Mouse (Mus musculus) CH12.LX (cell line): ENCODE measurements around the gene Timm23. TPM values are rescaled to one million over a fixed set of nuclear protein-coding genes. Genes with fewer than 3 reads are reported as not detected.

ENCODE experiments used
- DNase-seq: peaks from one replicate; pipeline ENCODE4 v3.0.0-alpha.2; 2013; ENCODE audit errors: extremely low read depth
- H3K27ac ChIP-seq: 2 replicates; pipeline ENCODE4 v1.5.1; 2012; ENCODE audit warnings: low read depth, mild to moderate bottlenecking, control low read depth, moderate library complexity; ENCODE audit not compliant: insufficient read depth
- H3K27me3 ChIP-seq: replicated peaks from 2 replicates; pipeline ENCODE3; 2012; ENCODE audit warnings: inconsistent platforms
- H3K36me3 ChIP-seq, 2 experiments: replicated peaks in 1 of 2; 2 replicates each; pipeline versions ENCODE3 to v1.6.1; 2012; ENCODE audit warnings: inconsistent platforms in 1 of 2, low read length in 1 of 2, mild to moderate bottlenecking in 1 of 2, mixed read lengths in 1 of 2, moderate library complexity in 1 of 2; ENCODE audit not compliant: control insufficient read depth in 1 of 2, insufficient read depth in 1 of 2
- H3K4me1 ChIP-seq, 2 experiments: 2 replicates each; pipeline ENCODE4 v1.6.1; 2012; ENCODE audit warnings: inconsistent platforms in 1 of 2, moderate library complexity in 1 of 2; ENCODE audit not compliant: insufficient read depth in 2 of 2, control insufficient read depth in 1 of 2
- H3K4me2 ChIP-seq: 2 replicates; pipeline ENCODE4 v1.6.1; 2012; ENCODE audit warnings: low read depth, mild to moderate bottlenecking, control low read depth; ENCODE audit not compliant: poor library complexity, insufficient read depth, severe bottlenecking
- H3K4me3 ChIP-seq, 3 experiments: fragments of 150-350 bp in 1 of 3; sonication (generic) in 1 of 3; replicated peaks in 1 of 3; 2 replicates each; pipeline versions ENCODE3 to v1.5.1; 2011 to 2012; ENCODE audit warnings: low read depth in 2 of 3, low read length in 2 of 3, mild to moderate bottlenecking in 2 of 3, moderate library complexity in 2 of 3, control low read depth in 1 of 3, improper control_type of control experiment in 1 of 3, inconsistent platforms in 1 of 3, mixed read lengths in 1 of 3; ENCODE audit not compliant: poor library complexity in 1 of 3
- H3K79me2 ChIP-seq: replicated peaks from 2 replicates; pipeline ENCODE4 v1.6.1; 2012; ENCODE audit warnings: mild to moderate bottlenecking, moderate library complexity; ENCODE audit not compliant: control insufficient read depth, poor library complexity, insufficient read depth, severe bottlenecking; ENCODE audit errors: extremely low read depth
- H3K9ac ChIP-seq: 2 replicates; pipeline ENCODE4 v1.6.1; 2012; ENCODE audit warnings: low read depth, mild to moderate bottlenecking, control low read depth, moderate library complexity; ENCODE audit not compliant: insufficient read depth
- H3K9me3 ChIP-seq: replicated peaks from 2 replicates; pipeline ENCODE3; 2012; ENCODE audit warnings: low read length, inconsistent platforms, mixed read lengths
- CHD2 ChIP-seq: IDR thresholded peaks from 2 replicates; pipeline ENCODE4 v1.6.1; 2011; ENCODE audit warnings: low read length, improper control_type of control experiment
- CTCF ChIP-seq, 2 experiments: IDR thresholded peaks in 1 of 2; conservative IDR thresholded peaks in 1 of 2; 2 replicates each; pipeline ENCODE4 v1.5.1; 2011 to 2012; ENCODE audit warnings: low read depth in 2 of 2, low read length in 2 of 2, improper control_type of control experiment in 1 of 2, inconsistent platforms in 1 of 2, mild to moderate bottlenecking in 1 of 2, moderate library complexity in 1 of 2
- ETS1 ChIP-seq: conservative IDR thresholded peaks from 2 replicates; pipeline ENCODE4 v1.6.1; 2012; ENCODE audit warnings: low read depth, mild to moderate bottlenecking, inconsistent platforms, low read length, improper control_type of control experiment, moderate library complexity
- IRF4 ChIP-seq: IDR thresholded peaks from 2 replicates; pipeline ENCODE4 v1.6.1; 2014; ENCODE audit warnings: low read depth, mild to moderate bottlenecking, inconsistent platforms, low read length, improper control_type of control experiment
- JUN ChIP-seq: IDR thresholded peaks from 2 replicates; pipeline ENCODE4 v1.6.1; 2011; ENCODE audit warnings: low read depth, mild to moderate bottlenecking, low read length, improper control_type of control experiment, moderate library complexity; ENCODE audit not compliant: insufficient read depth
- JUND ChIP-seq: conservative IDR thresholded peaks from 2 replicates; pipeline ENCODE4 v1.6.1; 2011; ENCODE audit warnings: low read depth, low read length, improper control_type of control experiment
- KAT2A ChIP-seq: IDR thresholded peaks from 2 replicates; pipeline ENCODE4 v1.6.1; 2012; ENCODE audit warnings: low read length, improper control_type of control experiment, inconsistent platforms; ENCODE audit not compliant: insufficient replicate concordance
- MAX ChIP-seq: IDR thresholded peaks from 2 replicates; pipeline ENCODE4 v1.6.1; 2011; ENCODE audit warnings: low read length, improper control_type of control experiment
- MEF2A ChIP-seq: IDR thresholded peaks from 2 replicates; pipeline ENCODE4 v1.6.1; 2014; ENCODE audit warnings: low read depth, mild to moderate bottlenecking, inconsistent platforms, low read length, improper control_type of control experiment, borderline replicate concordance
- MXI1 ChIP-seq: IDR thresholded peaks from 2 replicates; pipeline ENCODE4 v1.6.1; 2011; ENCODE audit warnings: mild to moderate bottlenecking, low read depth, low read length, improper control_type of control experiment
- MYC ChIP-seq: IDR thresholded peaks from 2 replicates; pipeline ENCODE4 v1.6.1; 2011; ENCODE audit warnings: low read depth, mild to moderate bottlenecking, improper control_type of control experiment, low read length
- PAX5 ChIP-seq: IDR thresholded peaks from 2 replicates; pipeline ENCODE4 v1.6.1; 2012; ENCODE audit warnings: low read length, inconsistent platforms, mixed read lengths
- SMC3 ChIP-seq: IDR thresholded peaks from 2 replicates; pipeline ENCODE4 v1.6.1; 2011; ENCODE audit warnings: low read depth, low read length, improper control_type of control experiment
- TCF12 ChIP-seq: IDR thresholded peaks from 2 replicates; pipeline ENCODE4 v1.6.1; 2014; ENCODE audit warnings: low read depth, mild to moderate bottlenecking, inconsistent platforms, low read length, improper control_type of control experiment
- USF1 ChIP-seq: IDR thresholded peaks from 2 replicates; pipeline ENCODE4 v1.6.1; 2014; ENCODE audit warnings: low read depth, mild to moderate bottlenecking, inconsistent platforms, low read length, improper control_type of control experiment
- USF2 ChIP-seq: conservative IDR thresholded peaks from 2 replicates; pipeline ENCODE4 v1.6.1; 2011; ENCODE audit warnings: low read depth, low read length, improper control_type of control experiment
- ZMIZ1 ChIP-seq: IDR thresholded peaks from 2 replicates; pipeline ENCODE4 v1.6.1; 2012; ENCODE audit warnings: low read depth, mild to moderate bottlenecking, inconsistent platforms, low read length, improper control_type of control experiment
- dilution Hi-C: fragments of 300-500 bp; cut with MboI; formaldehyde crosslinking; loops from 2 replicates; pipeline ENCODE4 v1.14.3; 2020; ENCODE audit warnings: low sequenced_read_pairs; ENCODE audit not compliant: extremely low pct_unique_long_range_greater_than_20kb, extremely low pct_ligation_motif_present
- in situ Hi-C: fragments of 300-500 bp; cut with MboI; formaldehyde crosslinking; loops from 3 replicates; pipeline ENCODE4 v1.14.3; 2019; ENCODE audit warnings: low sequenced_read_pairs, low pct_ligation_motif_present, low pct_unique_long_range_greater_than_20kb, mixed read lengths
- polyA plus RNA-seq: library from polyadenylated mRNA; unstranded; fragments of >175 nt; gene quantifications from 2 replicates; pipeline ENCODE4 v1.2.1, GENCODE M21; 2012; ENCODE audit warnings: low read depth; ENCODE audit not compliant: insufficient read length
- total RNA-seq, 2 experiments: library from RNA; depleted of rRNA; stranded (reverse); fragments of 300-350 nt in 1 of 2; fragments of >200 nt in 1 of 2; gene quantifications; 2 replicates each; pipeline ENCODE4 v1.2.3; 2012 to 2014

Gene Timm23
- total and polyA plus RNA-seq, 3 experiments: 285 to 558 (median 495) TPM

DNA sequence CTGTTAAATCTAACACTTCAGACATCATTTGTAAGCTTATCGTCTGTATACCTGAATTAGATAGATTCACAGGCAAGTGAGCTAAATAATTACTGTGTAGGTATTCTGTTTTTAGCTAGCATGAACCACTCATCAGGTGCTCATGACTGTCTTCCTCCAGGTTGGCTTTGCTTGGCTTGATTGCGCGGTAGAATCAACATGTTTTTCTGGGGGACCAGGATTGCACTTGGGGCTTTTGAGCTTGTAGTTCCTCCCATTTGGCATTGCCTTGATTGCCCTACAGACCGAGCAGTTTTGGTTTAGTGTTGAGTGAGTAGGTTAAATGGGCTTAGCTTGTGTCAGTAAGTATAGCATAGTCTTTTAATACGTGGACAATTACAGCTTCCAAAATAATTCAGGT is 39.5 kb downstream of the Timm23 start:
- no peak for TF ChIP-seq CHD2
- TF ChIP-seq JUN: no peak
- TF ChIP-seq IRF4: no peak
- no peak for TF ChIP-seq KAT2A
- TF ChIP-seq USF1: no peak
- TF ChIP-seq MAX: no peak
- TF ChIP-seq MXI1: no peak
- Histone ChIP-seq H3K36me3 (peaks cover 0 to 17% of the 10 kb centered on the region in 2 experiments), H3K9ac (no peak overlapping the region), H3K4me2 (no peak overlapping the region), H3K27me3 (no peaks in the 10 kb centered on the region), H3K4me3 (no peak overlapping the region), H3K79me2 (peaks cover 56% of the 10 kb centered on the region), H3K4me1 (peaks cover 2 to 46% of the 10 kb centered on the region in 2 experiments; a peak in 2 of 4 replicates), H3K27ac (no peak overlapping the region), H3K9me3 (peaks cover 7% of the 10 kb centered on the region)
- in situ Hi-C loops (no loop called here), dilution Hi-C loops (no loop called here)
- DNase-seq: no peak

DNA sequence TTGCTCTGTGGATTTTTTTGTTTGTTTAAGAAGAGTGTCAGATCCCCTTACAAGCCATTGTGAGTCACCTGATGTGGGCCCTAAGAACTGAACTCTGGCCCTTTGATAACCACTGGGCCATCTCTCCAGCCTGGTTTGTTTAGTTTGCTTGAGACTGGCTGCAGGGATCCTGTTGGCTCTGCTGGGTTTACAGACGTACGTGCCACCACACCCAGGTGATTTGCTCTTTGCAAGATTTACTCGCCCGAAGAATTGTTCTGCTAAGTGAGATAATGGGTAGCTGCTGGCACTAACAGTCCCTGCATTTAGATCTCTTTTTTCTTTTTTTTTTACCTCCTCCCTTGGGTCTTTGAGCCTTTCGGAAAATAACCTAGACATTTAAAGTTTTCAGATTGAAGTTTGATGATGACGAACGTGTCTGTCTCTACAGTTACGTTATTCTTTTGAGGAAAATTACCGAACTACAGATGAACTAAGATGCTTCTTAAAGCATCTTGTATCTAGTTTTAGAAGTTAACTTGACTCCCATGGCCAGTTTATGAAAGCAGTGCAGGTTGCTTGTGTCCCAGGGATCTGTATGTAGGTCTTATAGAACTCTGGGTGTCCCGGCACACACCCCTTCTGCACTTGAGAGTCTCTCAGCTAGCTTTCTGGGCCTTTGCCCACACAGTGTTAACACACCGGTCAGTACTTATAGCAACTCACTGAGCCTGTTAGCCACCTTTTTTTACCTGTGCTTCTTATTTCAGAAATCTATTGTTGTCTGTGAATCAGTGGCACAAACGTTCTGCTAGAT is 40.4 kb downstream of the Timm23 start:
- Histone ChIP-seq H3K27me3 (no peaks in the 10 kb centered on the region), H3K9ac (peak overlapping the region; percentile 93), H3K79me2 (peaks cover 47% of the 10 kb centered on the region), H3K4me3 (peak overlapping the region in 2 of 3 experiments; percentile 23 to 80), H3K27ac (no peak overlapping the region), H3K4me1 (peaks cover 0 to 44% of the 10 kb centered on the region in 2 experiments; a peak in 2 of 4 replicates), H3K4me2 (peak overlapping the region; percentile 82), H3K9me3 (peaks cover 7% of the 10 kb centered on the region), H3K36me3 (peaks cover 0 to 17% of the 10 kb centered on the region in 2 experiments)
- DNase-seq: no peak
- dilution Hi-C loops (no loop called here), in situ Hi-C loops (no loop called here)
- TF ChIP-seq ZMIZ1 (no peak), KAT2A (no peak), PAX5 (no peak), IRF4 (no peak), SMC3 (no peak), TCF12 (no peak), MEF2A (no peak), CTCF (conservative IDR thresholded peaks at IDR 0.05 in 1 of 2, IDR thresholded peaks at IDR 0.05 in 1 of 2; ENCODE audit: low read depth in 2 of 2, low read length in 2 of 2) (no peak), JUND (no peak), MYC (no peak), MXI1 (no peak), ETS1 (no peak), USF2 (no peak)
